Mouse (Mus musculus) cerebellum, adult 11-12 months (tissue): ENCODE data around the gene Kctd21.

ENCODE experiments used
- DNase-seq: peaks from one replicate; pipeline ENCODE4 v3.0.0; 2022

Kctd21 gene

GRCm38 (mm10) chr7:97388541-97388940 is 56.4 kb downstream of the Kctd21 start:
- no peak for DNase-seq

- DNase-seq: peak; percentile 7
Measured at GRCm38 (mm10) chr7:97391293-97392078, 59.4 kb downstream of the Kctd21 start.

GRCm38 (mm10) chr7:97392079-97392445 is 59.9 kb downstream of the Kctd21 start:
- DNase-seq: no peak

- DNase-seq: no peak
Measured at GRCm38 (mm10) chr7:97394375-97394774, 62.2 kb downstream of the Kctd21 start.

- no peak for DNase-seq
Measured at GRCm38 (mm10) chr7:97398943-97399342, 66.8 kb downstream of the Kctd21 start.
